Mouse (Mus musculus) layer of hippocampus, postnatal 14 days (tissue): ENCODE data around the gene Syn1. TPM values are rescaled to one million over a fixed set of nuclear protein-coding genes. Genes with fewer than 3 reads are reported as not detected.

Source experiments
- DNase-seq, 2 experiments: peaks; one replicate each; pipeline ENCODE4 v3.0.0; 2021 to 2022; ENCODE audit warnings: low spot score in 2 of 2, mixed read lengths in 1 of 2
- long read RNA-seq, 2 experiments: library from polyadenylated mRNA; stranded (forward); transcript quantifications; one replicate each; pipeline ENCODE4 v2.0.0; 2021
- total RNA-seq, 2 experiments: library from RNA; stranded (reverse); gene quantifications; 2 replicates each; pipeline ENCODE4 v1.2.3; 2021

Syn1 gene
- total RNA-seq, result 100 to 1,000 TPM; 552 to 553 TPM
- long read RNA-seq, experiment 1, transcript Syn1-201 (13 exons, 3,209 nt), result minor isoform, 99 of 425 reads
- long read RNA-seq, experiment 1, transcript Syn1-202 (13 exons, 3,261 nt), result major isoform, 138 of 425 reads
- long read RNA-seq, experiment 1, partial matches to known transcripts, result 161 of 425 reads
- long read RNA-seq, experiment 1, other reads (novel, unspliced or antisense), result 27 of 425 reads
- long read RNA-seq, experiment 2, transcript Syn1-202 (13 exons, 3,261 nt), result major isoform, 170 of 525 reads
- long read RNA-seq, experiment 2, transcript Syn1-201 (13 exons, 3,209 nt), result minor isoform, 126 of 525 reads
- long read RNA-seq, experiment 2, partial matches to known transcripts, result 197 of 525 reads
- long read RNA-seq, experiment 2, other reads (novel, unspliced or antisense), result 32 of 525 reads

DNA sequence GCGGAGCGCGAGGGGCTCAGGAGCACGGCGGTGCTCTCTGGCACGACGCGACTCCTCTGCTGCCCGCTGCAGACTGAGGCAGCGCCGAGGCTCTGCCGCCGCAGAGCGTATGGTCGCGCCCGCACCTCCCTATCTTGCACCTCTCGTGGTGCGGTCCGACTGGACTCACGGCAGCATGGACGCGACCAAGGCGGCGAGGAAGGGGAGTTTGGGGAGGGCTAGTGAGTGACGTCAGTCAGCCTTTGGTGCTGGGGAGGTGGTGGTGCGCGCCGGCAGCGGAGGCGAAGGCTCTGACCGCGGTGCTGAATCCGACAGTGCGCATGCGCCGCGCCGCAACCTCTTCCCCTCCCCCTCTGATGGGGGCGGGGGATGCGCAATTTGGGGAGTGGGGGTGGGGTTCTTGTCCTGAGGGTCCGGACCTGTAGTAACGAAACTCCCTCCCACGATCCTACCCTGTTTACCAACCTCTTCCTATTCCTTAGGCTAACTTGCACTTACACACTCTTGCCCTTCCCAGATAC lies at the start of gene Syn1:
Syn1 (minus strand) TSS at position 161 of the 521 bp plus-strand sequence.
- DNase-seq, result peak; percentile 65 to 87

DNA sequence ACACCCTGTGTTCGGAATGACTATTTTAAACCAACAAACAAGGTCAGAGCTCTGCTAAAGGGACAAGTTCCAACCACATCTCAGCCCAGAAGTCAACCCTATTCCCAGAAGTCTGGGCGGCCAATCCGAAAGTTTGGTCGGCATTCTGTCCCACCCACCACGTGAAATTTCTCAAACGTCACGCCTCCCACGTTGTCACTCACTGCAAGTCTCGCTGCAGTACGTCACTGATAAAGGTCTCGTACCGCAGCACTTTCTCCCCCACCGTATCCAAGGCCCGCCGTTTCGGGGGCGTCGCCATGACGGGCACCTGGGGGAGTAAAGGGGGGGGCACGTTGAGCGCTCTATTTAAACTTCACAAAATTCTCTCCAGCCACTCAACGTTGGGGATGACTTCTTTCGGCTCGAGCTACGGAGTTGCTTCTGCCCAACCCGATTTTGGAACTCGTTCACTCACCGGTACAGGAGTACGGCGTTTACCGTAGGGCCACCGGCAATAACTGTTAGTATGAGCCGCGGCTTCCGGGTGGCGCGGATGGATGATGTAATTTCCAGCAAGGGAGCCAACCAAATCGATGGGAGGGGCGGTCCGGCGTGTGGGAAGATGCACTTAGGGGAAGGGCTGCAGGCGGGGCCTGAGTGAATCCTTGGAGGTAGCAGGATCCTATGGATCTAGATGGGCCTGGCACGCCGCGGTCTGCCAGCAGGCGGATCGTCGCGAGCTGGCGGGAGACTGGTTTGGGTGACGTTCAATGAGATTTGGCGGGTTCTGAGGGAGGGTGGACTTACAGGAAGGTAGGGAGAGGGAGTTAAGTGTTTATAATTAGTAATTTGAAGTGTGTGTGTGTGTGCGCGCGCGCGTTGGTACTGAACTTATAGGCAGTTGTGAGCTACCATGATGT lies 40.9 kb upstream of the Syn1 start, which contains the start of gene Uxt:
Uxt (minus strand) TSS at position 541 of the 902 bp plus-strand sequence.
- DNase-seq, result peak; percentile 78 to 91

DNA sequence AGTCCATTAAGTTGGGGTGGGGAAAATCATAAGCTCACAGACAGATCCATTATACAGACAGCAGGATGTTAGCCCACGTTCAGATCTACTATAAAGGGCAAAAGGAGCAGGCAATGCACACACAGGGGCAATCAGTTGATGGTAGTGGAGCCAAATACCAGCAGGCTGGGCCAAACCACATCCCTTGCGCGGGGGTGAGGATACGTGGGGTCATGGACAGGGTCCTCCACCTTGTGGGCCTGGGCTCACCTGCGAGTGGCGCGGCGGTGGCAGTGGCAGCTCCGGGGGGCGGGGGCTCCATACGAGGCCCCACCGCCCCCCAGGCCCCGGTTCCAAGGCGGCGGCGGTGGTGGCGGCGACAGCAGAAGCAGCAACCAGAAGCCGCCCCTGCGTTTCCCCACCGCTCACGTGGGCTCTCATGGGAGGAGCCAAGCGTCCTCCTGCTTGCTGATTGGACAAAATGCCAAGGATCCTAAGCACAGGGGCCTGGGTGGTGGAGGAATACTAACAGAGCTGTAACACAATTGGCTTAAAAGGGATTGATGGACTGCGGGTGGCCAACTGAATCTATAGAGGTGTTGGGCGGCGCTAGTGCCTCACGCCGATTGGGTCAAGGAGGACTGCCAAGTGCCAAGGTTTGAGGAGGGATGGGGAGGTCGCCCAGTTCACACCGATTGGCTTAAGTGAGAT lies 29.5 kb upstream of the Syn1 start, which contains the start of gene Elk1:
Elk1 (minus strand) TSS at position 418 of the 690 bp plus-strand sequence.
- peak; percentile 64 to 89 for DNase-seq

DNA sequence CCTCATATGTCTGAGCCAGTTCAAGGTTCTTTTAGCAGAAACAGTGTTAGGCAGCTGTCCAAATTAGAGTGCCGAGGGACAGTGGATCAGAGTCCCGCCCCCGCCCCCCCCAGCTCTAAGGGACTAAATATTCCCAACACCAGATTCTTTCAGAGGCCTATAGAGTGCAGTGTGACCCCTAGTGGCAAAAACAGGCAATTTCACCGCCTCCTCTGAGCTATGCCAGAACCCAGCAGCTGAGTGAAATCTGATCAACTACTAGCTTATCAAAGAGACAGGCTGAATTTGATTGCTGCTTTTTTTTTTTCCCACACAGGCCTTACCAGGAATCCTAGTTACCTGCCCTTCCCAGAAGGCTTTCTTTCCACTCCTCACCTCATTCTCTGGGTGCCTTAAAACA lies 25.3 kb upstream of the Syn1 start:
- peak; percentile 61 to 76 for DNase-seq

DNA sequence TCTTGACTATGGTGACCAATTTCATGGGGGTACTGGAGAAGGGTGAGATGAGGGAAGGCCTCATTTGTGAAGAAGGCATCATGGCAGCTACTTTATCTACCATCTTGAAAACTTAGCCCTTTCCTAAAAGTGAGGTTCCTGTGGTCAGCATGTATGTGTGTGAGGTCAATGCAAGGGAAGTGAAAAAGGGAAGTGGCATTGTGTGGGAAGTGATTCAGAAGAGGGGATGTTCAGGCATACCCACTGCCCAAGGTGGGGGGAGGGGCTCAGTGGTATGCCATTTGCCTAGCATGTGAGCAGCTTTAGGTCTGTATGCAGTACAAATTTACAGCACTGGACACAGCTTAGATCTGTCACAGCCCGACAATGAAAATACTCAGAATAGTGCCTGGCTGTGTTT lies 11.2 kb upstream of the Syn1 start:
- no peak for DNase-seq

DNA sequence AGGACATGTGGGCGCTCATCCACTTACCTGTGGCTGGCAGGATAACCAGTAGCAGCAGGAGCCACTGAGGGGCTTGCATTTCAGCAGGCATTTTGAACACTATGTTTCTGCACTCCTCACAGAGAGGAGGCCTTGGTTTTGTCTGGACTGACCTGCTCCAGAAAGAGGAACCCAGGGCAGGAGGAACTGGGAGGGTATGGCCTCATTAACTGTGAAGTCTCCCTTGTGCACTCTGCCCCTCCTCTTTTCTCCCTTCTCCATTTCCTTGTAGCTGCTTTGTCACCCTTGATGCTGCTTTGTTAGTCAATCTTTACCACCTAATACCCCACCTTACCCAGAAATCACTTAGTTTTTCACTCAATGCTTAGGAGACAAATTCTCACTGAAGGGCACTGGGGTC lies 10.6 kb upstream of the Syn1 start, which contains the start of gene Cfp:
Cfp (minus strand) TSS at position 192 of the 400 bp plus-strand sequence.
- DNase-seq, result no peak

DNA sequence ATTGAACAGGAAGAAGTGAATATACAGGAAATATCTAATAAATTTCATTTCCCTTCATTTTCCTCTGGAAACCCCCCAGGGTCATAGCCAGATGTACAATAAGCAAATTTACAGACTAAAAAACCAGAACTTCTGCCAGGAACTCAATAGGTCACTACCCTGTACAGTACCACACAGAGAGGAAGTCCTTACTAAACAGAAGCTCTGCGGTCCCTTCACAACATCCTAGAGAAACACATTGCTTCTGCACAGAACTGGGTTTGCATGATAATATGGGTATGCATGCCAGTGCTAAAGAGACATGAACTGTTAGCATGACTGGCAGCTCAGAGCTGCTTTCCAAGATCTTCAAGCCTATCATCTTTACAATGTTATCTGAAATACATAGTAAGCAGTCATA lies 9.1 kb upstream of the Syn1 start:
- DNase-seq, result no peak

DNA sequence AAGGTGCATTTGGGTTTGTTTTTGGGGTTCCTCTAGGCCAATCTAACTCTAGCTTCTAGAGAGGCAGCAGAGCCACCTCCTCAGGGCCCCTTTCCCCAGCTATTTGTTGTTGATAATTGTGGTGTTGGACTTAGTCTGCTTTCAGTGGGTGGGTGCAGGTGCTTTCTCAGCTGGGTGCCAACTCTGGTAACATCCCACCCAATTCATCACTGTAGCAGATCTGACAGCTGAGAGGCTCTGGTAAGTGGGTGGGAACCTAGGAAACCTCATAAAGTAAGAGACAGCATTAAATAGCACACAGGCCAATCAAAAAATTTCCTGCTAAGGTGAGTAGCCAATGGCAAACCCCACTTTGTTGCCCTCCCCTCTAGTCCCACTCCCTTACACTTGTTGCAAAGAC lies 4.2 kb upstream of the Syn1 start:
- peak in 1 of 2 experiments; percentile 31 for DNase-seq

DNA sequence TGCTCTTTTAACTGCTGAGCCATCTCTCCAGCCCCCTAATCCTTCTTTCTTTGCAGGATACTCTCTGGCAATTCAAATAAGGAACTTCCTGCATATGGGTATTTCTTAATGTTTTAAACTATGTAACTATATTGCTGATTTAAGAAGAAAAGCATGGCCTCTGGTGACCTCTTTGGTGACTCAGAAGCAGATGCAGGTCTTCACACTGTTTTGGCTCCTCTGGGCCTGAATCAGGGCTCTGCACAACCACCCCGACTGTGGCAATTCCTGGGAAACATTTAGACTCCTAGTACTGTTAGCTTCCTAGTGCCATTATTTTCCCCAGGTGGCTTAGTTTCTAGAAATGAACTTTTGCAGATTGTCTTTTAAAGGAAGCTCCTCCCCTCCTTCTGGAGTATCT lies 2.7 kb upstream of the Syn1 start:
- DNase-seq, result no peak

DNA sequence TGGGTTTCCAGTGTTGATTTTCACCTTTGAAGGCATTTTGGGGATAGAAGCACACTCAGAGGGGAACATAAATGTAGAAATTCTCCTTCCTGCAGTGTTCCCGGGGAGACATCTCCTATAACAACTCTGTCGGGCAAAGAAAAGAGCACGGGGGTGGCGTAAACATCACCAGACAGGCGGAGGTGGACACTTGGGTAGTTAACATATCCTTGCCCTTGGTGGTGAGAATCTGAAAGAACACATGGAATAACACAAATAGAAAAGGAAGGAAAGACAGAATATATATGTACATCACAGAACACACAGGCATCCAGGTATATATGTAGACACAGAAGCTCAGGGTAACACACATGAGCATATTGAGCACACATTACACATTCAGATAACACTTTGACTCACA lies 562 bp upstream of the Syn1 start:
- no peak for DNase-seq

DNA sequence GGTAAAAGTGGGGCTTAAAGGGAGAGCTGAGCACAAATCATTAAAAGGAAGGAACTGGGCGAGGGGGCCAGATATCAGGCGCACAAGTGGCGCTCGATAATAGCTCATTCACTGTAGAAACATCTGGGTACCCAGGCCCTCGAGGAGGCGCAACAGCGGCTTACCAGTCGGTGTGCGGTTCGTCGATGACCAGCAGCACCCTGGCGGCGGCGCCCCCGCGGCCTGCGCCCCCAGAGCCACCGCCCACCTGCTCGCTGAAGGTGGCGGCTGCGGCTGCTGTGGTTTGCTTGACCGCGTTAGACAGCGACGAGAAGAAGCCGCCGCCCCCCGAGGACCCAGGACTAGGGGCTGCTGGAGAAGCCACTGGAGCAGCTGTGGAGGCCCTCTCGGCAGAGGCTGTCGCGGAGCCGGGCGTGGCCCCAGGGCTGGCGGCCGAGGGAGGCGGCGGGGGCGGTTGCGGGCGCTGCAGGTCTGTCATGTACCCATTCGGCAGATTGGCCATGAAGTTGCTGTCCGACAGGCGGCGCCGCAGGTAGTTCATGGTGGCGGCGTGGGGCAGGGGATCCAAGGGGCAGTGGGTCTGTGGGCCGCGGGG lies 458 bp downstream of the Syn1 start:
- peak; percentile 11 to 18 for DNase-seq

DNA sequence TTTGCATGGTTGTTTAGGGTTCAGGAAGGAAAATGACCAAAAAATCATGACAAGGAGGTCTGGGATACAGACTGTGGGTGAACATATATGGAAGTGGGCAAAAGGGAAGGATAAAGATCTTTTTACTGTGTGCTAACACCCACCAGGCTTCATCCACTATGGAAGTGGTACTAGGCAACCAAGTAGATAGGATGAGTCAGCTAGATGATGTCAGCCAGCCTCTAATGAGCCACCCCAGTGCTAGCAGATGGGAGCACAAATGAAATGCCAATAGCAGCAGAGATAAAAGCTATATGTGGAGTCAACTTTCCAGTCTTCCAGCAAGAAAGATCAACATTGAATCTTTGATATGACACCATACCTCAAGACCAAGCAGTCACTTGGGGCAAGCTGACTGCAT lies 5.7 kb downstream of the Syn1 start:
- DNase-seq, result no peak

DNA sequence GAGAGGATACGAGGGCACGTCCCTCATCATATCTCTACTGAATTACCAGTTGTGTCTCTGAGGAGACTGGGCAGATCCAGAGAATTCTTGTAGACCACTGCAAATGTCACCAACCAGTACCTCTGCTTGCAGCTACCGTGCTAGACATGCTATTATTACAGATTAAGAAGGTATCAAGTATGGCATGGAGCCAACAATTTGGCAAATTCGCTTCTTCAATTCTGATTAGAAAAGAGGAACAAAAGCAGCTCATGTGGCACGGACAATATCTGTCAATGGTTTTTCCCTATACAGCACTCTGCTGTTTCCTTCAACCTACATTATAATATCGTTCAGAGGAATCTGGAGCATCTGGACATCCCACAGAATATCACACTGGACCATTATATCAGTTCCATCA lies 7.1 kb downstream of the Syn1 start:
- no peak for DNase-seq

DNA sequence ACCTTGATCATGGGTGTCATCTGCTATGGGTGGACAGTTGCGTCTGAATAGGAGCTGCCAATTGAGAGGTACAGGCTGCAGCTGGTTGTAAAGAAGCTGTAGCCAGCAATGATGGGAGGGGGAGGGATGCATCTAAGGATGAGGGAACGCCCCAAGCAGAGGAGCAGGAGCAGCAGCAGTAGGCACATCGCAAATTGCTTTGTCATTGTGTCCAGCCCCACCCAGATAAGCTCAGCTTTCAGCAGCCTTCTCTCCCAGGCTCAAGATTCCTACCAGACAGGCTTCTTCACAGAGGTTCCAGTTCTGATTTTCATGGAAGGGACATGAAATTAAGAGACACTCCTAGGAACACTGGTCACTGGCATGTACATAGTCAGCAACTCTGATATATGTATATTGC lies 10.7 kb downstream of the Syn1 start:
- no peak for DNase-seq

DNA sequence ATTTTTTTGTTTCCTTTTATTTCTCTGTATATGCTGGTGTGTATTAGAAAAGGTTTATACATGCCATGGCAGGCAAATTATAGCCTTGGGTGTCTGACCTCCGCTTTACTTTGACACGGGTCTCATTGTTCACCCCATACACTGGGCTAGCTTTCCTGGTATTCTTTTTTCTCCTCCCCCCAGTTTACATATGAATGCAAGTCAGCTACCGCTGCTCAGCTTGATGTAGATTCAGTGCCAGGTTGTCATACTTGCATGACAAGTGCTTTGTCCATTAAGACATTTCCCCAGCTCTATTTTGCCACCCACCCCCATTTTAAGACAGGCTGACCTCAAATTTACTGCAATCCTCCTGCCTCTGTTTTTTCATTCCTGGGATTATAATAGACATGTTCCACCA lies 45.6 kb downstream of the Syn1 start:
- no peak for DNase-seq

DNA sequence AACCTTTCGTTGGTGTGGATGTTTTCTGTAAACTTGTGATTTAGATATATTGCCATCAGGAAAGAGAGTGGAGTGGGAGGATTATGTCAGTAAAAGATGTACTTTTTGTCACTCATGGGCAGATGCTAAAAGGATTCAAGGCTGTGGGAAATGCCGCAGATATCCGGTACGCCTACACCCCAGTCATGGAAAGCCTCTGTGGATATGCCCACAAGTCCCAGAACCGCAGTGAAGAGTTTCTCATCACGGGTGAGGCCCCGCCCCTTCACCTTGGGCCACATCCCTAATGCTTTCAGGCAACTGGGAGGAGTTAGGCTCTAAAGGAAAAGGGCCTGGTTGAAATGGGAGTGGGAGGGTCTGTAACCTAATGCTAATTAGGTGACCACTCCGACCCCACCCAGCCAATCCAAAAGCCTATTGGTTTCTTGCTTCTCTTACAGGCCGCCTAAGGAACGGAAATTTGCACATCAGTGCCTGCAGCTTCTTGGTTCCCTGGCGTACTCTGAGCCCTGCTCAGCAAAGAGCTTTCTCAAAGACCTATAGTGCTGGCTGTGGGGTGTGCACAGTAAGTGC lies 47.8 kb downstream of the Syn1 start:
- DNase-seq, result peak in 1 of 2 experiments; percentile 26

DNA sequence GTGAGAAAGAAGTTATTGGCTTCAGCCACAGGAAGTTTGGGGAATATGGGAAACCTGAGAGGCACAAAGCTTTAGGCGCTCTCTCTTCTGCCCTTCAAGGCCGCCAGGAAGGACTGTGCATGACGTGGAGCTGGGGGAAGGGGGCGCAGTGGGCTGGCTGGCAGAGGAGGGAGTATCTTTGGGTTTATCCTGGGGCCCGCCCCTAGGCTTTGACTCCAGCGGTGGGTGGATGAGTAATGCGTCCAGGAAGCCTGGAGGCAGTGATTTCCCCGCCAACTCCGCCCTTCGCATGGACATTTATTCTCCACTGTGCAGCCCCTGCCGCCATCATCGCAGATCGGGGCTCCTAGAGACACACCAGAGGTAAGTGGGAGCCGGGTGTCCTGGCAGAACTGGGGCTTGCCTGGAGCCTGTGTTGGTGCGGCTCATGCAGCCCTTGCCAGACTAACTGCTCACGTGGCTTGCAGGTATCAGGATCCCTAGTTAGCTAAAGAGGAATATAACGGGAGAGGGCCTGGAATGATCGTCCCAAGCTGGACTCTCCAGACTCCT lies 50.8 kb downstream of the Syn1 start, which contains the start of gene Timp1:
Timp1 (plus strand) TSS at position 205 of the 552 bp plus-strand sequence.
- DNase-seq, result no peak

DNA sequence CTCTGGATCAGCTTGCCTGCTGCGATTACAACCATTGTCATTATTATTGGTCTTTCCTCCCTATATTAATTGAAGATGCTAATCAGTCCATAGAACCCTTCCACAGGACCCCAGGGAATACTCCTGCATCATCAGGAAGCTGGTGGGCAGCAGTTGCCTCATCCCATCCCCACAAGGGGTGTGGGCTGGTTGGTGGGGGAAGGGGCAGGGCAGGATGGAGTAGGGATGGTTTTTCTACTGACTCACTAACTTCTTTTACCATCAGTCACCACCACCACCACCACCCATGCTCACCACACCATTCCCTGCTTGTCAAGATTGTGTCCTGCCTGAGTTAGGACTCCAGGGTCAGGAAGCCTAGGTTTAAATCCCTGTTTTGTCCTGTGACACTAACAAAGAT lies 51.6 kb downstream of the Syn1 start:
- DNase-seq, result no peak

DNA sequence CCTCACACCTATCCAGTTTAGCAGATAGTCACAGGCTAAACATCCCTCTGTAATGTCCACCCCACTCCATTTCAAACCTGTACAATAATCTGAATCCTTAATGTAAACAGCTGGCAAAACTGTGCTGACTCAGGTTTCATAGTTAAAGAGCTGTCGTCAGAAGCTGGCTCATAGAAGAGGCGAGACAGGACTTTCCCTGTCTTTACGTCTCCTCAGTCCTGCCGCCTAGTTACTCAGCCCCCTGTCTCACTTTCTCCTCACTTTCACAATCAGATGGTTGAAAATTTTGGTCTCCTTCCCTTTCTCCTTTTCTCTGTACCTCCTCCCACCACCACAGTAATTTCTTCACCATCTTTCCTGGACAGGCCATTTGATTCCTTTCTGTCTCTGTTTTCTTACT lies 52.7 kb downstream of the Syn1 start:
- no peak for DNase-seq
